Mouse (Mus musculus) heart, embryonic 13.5 days (tissue): ENCODE measurements around the gene Gm17571. TPM values are rescaled to one million over a fixed set of nuclear protein-coding genes. Genes with fewer than 3 reads are reported as not detected.

ENCODE experiments used
- ATAC-seq: fragments of 200-750 bp; cut with Nextera tagmentation; 2 replicates; pipeline ENCODE4 v1.8.0; 2017; ENCODE audit warnings: moderate TSS enrichment; ENCODE audit not compliant: insufficient number of reproducible peaks, low FRiP score, low TSS enrichment; ENCODE audit errors: extremely low read depth
- H3K27ac ChIP-seq: fragments of 300-500 bp; sonication (generic); replicated peaks from 2 replicates; pipeline ENCODE4 v1.5.1; 2015; ENCODE audit warnings: moderate library complexity, mild to moderate bottlenecking, inconsistent platforms
- H3K27me3 ChIP-seq: fragments of 300-500 bp; sonication (generic); replicated peaks from 2 replicates; pipeline ENCODE4 v1.6.1; 2015; ENCODE audit warnings: mild to moderate bottlenecking, inconsistent platforms
- H3K36me3 ChIP-seq: fragments of 300-500 bp; sonication (generic); 2 replicates; pipeline ENCODE4 v1.6.1; 2015; ENCODE audit warnings: mild to moderate bottlenecking, inconsistent platforms
- H3K4me1 ChIP-seq: fragments of 300-500 bp; sonication (generic); 2 replicates; pipeline ENCODE4 v1.6.1; 2015; ENCODE audit warnings: inconsistent platforms
- H3K4me2 ChIP-seq: fragments of 300-500 bp; sonication (generic); 2 replicates; pipeline ENCODE4 v1.6.1; 2015; ENCODE audit warnings: inconsistent platforms, mild to moderate bottlenecking, moderate library complexity
- H3K4me3 ChIP-seq: fragments of 300-500 bp; sonication (generic); 2 replicates; pipeline ENCODE4 v1.5.1; 2015; ENCODE audit warnings: moderate library complexity, mild to moderate bottlenecking, inconsistent platforms
- H3K9ac ChIP-seq: fragments of 300-500 bp; sonication (generic); 2 replicates; pipeline ENCODE4 v1.6.1; 2015; ENCODE audit warnings: inconsistent platforms, mild to moderate bottlenecking, moderate library complexity
- H3K9me3 ChIP-seq: fragments of 300-500 bp; sonication (generic); 2 replicates; pipeline ENCODE4 v1.6.1; 2016; ENCODE audit warnings: inconsistent platforms
- WGBS: fragments of 180-500 bp; shearing (Covaris S2); methylation state at CpG from one replicate; pipeline ENCODE4 v1.1.7; 2015; ENCODE audit warnings: mixed read lengths; 5-methylcytosine and 5-hydroxymethylcytosine counted together
- polyA plus RNA-seq: library from polyadenylated mRNA; unstranded; fragments of >200 nt; fragmentation: Nextera tagmentation; extraction: Ambion mirVana; gene quantifications from 2 replicates; pipeline ENCODE4 v1.2.1, GENCODE M21; 2015

The Gm17571 gene
- polyA plus RNA-seq, 1 experiment from 2014 or later = not detected

DNA sequence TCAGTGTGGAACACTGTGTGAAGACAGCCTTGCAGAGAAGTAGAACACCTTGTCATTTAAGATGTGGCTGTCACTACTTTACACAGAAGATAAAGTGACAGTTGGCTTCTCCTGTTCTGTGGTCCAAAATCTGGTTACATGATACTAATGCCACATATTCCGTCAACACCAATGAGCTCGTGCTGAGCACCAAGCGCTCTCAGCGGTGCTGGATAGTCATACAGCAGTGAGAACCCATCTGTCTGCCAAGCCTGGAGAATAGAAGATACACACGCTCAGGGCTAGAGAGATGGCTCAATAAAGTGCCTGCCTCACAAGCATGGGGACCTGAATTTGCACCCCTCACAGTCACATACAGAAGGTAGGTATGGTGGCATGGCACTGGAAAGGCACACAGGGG, 28.4 kb upstream of the Gm17571 start:
- 82% methylated on average over 5 of the region's 5 CpGs for WGBS
- no peak overlapping the region for H3K27ac ChIP-seq
- no peak overlapping the region for H3K9ac ChIP-seq
- H3K27me3 ChIP-seq = no peaks in the 10 kb centered on the region
- no peak overlapping the region for H3K4me2 ChIP-seq
- no peaks in the 10 kb centered on the region for H3K36me3 ChIP-seq
- no peak for ATAC-seq
- no peaks in the 10 kb centered on the region for H3K9me3 ChIP-seq
- H3K4me3 ChIP-seq = no peak overlapping the region
- H3K4me1 ChIP-seq = peaks cover 28% of the 10 kb centered on the region

DNA sequence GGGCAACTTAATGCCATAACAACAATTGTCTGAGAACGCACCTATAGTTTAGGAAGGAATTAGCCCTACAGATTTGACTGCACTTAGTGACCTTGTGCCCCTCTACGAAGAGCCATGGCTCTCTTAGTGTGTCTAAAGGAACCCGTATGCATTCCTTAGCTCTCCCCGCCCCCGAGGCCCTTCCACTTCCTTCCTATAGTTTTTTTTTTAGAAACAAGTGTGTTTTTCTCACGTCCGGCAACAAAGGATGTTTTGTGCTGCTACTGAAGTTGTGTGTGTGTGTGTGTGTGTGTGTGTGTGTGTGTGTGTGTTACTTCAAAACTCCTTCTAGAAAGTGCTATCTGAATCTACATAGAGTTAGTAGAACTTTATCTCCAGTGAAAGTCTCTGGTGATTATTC, 23.5 kb upstream of the Gm17571 start:
- Histone ChIP-seq H3K27me3 (no peaks in the 10 kb centered on the region), H3K27ac (peak overlapping the region; percentile 73; the same call in 1 of the 2 replicates), H3K9ac (no peak overlapping the region), H3K9me3 (no peaks in the 10 kb centered on the region), H3K4me1 (peaks cover 57% of the 10 kb centered on the region), H3K4me3 (no peak overlapping the region), H3K36me3 (no peaks in the 10 kb centered on the region), H3K4me2 (no peak overlapping the region)
- WGBS = 30% methylated on average over 7 of the region's 7 CpGs
- no peak for ATAC-seq

DNA sequence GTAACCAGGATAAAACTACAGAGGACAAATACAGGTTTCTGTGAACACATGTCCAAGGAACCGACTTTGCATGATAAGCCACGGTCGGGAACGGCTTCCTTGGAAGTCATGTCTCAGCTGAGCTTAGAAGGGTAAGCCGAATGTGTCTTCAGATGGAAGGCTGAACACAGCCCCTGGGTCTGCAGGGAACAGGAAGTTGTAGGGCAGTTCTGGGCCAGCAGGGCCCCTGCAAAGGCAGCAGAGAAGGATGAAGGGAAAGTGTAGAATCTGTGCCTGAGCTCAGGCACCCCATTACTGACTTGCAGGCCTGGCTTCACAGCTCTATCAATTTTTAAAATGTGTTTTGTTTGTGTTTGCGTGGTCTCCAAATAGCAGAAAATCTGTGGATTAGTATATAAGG, 22.2 kb upstream of the Gm17571 start:
- no peak overlapping the region for H3K4me2 ChIP-seq
- ATAC-seq = no peak
- H3K36me3 ChIP-seq = no peaks in the 10 kb centered on the region
- H3K27ac ChIP-seq = peak overlapping the region; percentile 73
- H3K27me3 ChIP-seq = no peaks in the 10 kb centered on the region
- H3K4me1 ChIP-seq = peaks cover 58% of the 10 kb centered on the region
- no peak overlapping the region for H3K4me3 ChIP-seq
- 61% methylated on average over 6 of the region's 6 CpGs for WGBS
- no peak overlapping the region for H3K9ac ChIP-seq
- H3K9me3 ChIP-seq = no peaks in the 10 kb centered on the region

DNA sequence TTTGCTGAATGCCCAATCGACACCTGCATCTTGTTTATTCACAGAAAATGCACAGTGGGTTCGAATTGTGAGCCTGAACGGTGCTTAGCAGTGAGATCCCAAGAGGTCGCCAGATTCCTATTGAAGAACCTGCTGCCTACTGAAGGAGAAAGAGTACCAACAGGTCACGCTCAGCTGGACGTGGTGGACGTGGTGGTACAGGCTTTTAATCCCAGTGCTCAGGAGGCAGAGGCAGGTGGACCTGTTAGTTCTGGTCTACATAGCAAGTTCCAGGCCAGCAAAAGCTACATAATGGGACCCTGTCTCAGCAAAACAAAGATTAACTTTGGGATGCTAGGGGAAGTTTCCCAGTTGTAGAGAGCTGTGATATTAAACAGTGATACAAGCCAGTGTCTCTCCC, 21.2 kb upstream of the Gm17571 start:
- Histone ChIP-seq H3K9me3 (no peaks in the 10 kb centered on the region), H3K4me1 (peaks cover 58% of the 10 kb centered on the region), H3K36me3 (no peaks in the 10 kb centered on the region), H3K4me2 (no peak overlapping the region), H3K9ac (no peak overlapping the region), H3K4me3 (no peak overlapping the region), H3K27me3 (no peaks in the 10 kb centered on the region), H3K27ac (peak overlapping the region; percentile 48; the same call in 1 of the 2 replicates)
- ATAC-seq = no peak
- WGBS = 82% methylated on average over 7 of the region's 7 CpGs

DNA sequence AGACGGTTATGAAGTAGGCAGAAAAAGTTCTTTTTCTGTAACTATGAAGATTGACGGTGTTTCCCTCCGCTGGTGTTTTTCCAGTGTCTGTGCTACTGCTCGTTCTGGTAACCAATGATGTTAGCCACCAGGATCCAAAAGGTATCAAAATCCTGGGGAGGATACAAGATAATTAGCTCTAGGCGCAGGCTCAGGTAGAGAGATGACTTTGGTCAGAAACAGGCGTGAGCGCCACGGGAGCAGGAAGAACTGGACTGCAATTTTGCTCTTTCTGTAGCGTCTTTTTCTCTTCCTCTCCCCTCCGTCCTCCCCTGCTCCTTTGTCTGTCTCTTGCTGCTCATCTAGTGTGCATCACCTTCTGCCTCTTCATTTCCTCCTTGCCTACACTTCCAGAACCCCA, 20.3 kb upstream of the Gm17571 start:
- Histone ChIP-seq H3K27ac (peak overlapping the region; percentile 42; the same call in 1 of the 2 replicates), H3K27me3 (no peaks in the 10 kb centered on the region), H3K9ac (no peak overlapping the region), H3K4me2 (no peak overlapping the region), H3K4me1 (peaks cover 58% of the 10 kb centered on the region), H3K9me3 (no peaks in the 10 kb centered on the region), H3K36me3 (no peaks in the 10 kb centered on the region), H3K4me3 (no peak overlapping the region)
- ATAC-seq = no peak
- 85% methylated on average over 10 of the region's 10 CpGs for WGBS

DNA sequence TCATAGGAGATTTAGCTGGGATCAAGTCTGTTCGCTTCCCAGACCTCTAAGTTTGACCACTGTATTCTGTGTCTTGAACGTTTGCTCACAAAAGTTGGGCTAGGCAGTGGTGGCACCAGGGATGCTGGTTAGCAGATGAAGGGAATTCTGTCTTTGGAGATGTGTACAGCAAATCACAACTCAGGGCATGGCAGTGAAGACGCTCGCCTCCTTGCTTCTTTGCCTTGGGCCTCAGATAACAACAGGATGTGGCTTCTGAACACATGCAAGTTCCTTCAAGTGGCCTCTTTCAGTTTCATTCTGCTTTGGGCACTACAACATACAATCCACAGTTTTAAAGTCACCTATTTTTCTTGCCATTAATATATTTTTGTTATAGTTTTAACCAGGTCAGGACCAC, 19.8 kb upstream of the Gm17571 start:
- no peak overlapping the region for H3K4me3 ChIP-seq
- 64% methylated on average over 4 of the region's 4 CpGs for WGBS
- H3K9me3 ChIP-seq = no peaks in the 10 kb centered on the region
- H3K36me3 ChIP-seq = no peaks in the 10 kb centered on the region
- 0 out of 2 replicates have a peak overlapping the region, but pooled peaks have one; percentile 34 for H3K27ac ChIP-seq
- no peak overlapping the region for H3K9ac ChIP-seq
- no peak overlapping the region for H3K4me2 ChIP-seq
- H3K27me3 ChIP-seq = no peaks in the 10 kb centered on the region
- no peak for ATAC-seq
- H3K4me1 ChIP-seq = peaks cover 58% of the 10 kb centered on the region

DNA sequence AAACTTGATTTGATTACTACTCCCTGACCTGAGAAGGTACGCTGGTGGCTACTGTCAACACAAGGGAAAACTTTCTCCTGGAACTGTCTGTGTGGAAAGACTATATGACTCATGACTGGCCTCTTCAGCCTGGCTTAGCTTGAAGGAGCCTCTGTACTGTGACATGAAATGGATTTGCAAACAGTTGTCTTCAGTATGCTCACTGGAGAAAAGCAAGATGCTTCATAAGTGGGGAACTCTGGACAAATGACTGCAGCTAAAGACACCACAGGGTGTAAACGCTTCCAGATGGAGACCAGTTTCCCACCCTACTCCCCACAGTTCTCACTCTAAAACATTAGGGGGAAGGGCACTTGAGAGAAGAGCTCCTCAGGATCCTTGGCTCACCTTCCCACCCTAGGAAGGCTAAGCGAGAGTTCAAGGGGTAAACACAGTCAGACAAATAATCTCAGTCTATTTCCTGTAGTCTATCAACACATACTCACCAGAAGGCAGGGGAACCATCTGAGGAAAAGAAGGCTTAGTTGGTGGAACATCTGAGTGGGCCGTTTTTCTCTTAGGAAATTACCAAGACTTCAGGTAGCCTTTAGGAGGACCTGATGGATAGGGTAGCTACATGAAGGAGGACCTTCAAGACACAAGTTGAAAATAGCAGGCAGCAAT, 18.9 kb upstream of the Gm17571 start:
- Histone ChIP-seq H3K9me3 (no peaks in the 10 kb centered on the region), H3K4me2 (no peak overlapping the region), H3K36me3 (no peaks in the 10 kb centered on the region), H3K27me3 (no peaks in the 10 kb centered on the region), H3K9ac (no peak overlapping the region), H3K4me3 (no peak overlapping the region), H3K27ac (no peak overlapping the region), H3K4me1 (peaks cover 56% of the 10 kb centered on the region)
- ATAC-seq = no peak
- 58% methylated on average over 4 of the region's 4 CpGs for WGBS

DNA sequence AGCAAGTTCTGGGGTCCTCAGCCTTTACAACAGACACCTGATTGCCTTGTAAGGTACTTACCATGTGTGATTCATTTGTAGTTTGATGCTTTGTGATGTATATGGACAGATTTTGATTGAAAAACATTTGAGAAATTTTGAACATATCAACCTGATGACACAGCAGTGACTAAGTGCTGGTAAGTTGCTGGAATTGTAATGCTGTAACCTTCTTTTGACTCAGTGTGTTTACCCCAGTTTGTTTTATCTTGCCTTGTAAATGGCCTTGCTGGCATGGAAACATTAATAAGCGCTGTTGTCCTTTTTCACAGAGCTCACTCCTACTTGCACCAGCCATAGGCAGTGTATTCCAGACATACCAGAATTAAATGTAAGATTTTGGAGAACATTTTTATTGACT, 14.4 kb upstream of the Gm17571 start:
- no peak overlapping the region for H3K4me2 ChIP-seq
- no peak overlapping the region for H3K9ac ChIP-seq
- peaks cover 32% of the 10 kb centered on the region for H3K4me1 ChIP-seq
- no peak overlapping the region for H3K27ac ChIP-seq
- no peak for ATAC-seq
- H3K4me3 ChIP-seq = no peak overlapping the region
- WGBS = 90% methylated on average over 1 of the region's 1 CpGs
- H3K9me3 ChIP-seq = no peaks in the 10 kb centered on the region
- no peaks in the 10 kb centered on the region for H3K27me3 ChIP-seq
- H3K36me3 ChIP-seq = no peaks in the 10 kb centered on the region

DNA sequence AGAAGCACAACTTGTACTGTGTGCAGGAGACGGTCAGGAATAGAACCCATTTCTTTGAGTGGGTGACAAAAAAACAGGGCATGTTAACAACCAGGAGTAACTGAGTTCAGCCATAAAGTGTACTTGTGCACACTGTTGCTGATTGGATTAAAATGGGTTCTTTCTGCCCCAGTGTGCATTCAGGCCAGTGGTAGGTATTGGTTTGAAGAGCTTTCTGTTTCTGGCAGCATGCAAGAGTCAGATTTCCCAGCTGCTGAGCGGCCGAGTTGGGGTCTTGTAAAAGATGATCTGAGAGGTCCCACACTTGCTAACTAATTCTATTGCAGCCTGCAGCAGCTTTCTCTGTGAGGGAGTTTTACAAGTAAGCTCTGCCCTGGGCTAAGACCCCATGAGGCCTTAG, 13.5 kb upstream of the Gm17571 start:
- Histone ChIP-seq H3K4me3 (no peak overlapping the region), H3K4me1 (peaks cover 28% of the 10 kb centered on the region), H3K9ac (no peak overlapping the region), H3K27me3 (no peaks in the 10 kb centered on the region), H3K9me3 (no peaks in the 10 kb centered on the region), H3K36me3 (no peaks in the 10 kb centered on the region), H3K4me2 (no peak overlapping the region), H3K27ac (no peak overlapping the region)
- 83% methylated on average over 3 of the region's 3 CpGs for WGBS
- ATAC-seq = no peak

DNA sequence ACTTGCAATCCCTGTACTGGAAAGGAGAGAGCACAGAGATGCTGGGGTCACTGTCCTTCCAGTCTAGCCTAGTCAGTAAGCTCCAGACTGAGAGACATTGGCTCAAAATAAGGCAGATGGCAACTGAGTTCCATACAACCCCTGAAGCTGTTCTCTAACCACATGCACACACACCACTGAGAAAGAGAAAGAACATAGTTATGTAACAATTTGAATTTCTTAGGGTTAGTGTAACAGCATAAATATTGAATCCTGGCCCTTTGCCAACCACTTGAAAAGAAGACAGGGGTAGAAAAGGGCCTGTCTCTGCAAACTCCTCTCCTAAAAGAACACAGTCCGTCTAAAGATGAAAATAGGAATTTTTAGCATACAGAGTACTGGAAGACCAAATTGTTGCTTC, 12.8 kb upstream of the Gm17571 start:
- 38% methylated on average over 1 of the region's 1 CpGs for WGBS
- no peak for ATAC-seq
- no peak overlapping the region for H3K9ac ChIP-seq
- no peaks in the 10 kb centered on the region for H3K9me3 ChIP-seq
- peaks cover 28% of the 10 kb centered on the region for H3K4me1 ChIP-seq
- H3K4me3 ChIP-seq = no peak overlapping the region
- no peaks in the 10 kb centered on the region for H3K36me3 ChIP-seq
- H3K4me2 ChIP-seq = no peak overlapping the region
- H3K27ac ChIP-seq = no peak overlapping the region
- H3K27me3 ChIP-seq = no peaks in the 10 kb centered on the region

DNA sequence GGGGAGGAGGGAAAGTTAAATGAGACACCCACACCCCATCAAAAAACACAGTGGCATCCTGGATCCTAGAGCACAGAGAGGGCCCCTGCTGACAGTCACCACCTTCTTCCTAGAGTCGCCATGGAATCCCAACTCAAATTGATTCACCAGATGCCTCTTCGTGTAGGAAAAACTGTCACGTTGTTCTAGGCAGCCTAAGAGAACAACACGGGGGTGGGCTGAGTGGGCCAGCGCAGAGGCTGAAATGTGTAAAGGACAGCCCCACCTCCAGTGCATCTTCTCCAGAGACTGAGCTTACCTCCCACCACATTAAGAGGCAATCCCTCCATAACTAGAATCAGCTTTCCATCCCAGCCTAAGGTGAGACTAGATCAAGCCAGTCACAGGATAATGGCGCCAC, 11.2 kb upstream of the Gm17571 start:
- peaks cover 33% of the 10 kb centered on the region for H3K4me1 ChIP-seq
- no peak overlapping the region for H3K4me3 ChIP-seq
- no peak for ATAC-seq
- no peak overlapping the region for H3K4me2 ChIP-seq
- H3K27ac ChIP-seq = no peak overlapping the region
- no peaks in the 10 kb centered on the region for H3K9me3 ChIP-seq
- H3K9ac ChIP-seq = no peak overlapping the region
- 76% methylated on average over 6 of the region's 6 CpGs for WGBS
- H3K36me3 ChIP-seq = no peaks in the 10 kb centered on the region
- H3K27me3 ChIP-seq = no peaks in the 10 kb centered on the region

DNA sequence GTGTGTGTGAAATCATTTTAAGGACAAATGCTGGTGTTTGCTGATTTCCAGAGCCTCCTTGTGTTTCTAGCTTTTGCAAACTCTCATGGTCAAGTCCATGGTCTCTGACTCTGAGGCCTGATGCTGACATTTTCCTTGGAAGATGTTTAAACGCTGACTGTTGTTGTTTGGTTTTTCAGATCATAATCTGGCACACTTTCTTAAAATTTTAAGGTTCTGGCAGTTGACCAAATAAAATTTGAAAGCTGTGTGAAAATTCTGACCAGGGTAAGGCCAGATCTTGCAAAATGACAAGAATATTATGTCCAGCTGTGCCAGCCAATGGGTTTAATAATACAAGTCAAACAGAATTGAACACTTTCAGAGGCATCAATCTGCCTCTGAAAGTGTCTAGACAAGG, 8.7 kb upstream of the Gm17571 start:
- peak overlapping the region; percentile 38 for H3K4me2 ChIP-seq
- 77% methylated on average over 1 of the region's 1 CpGs for WGBS

More for the DNA sequence above, 8.7 kb upstream of the Gm17571 start:
- Histone ChIP-seq H3K27me3 (no peaks in the 10 kb centered on the region), H3K4me3 (no peak overlapping the region), H3K27ac (peak overlapping the region; percentile 73), H3K9ac (peak overlapping the region; percentile 66; the same call in 1 of the 2 replicates), H3K4me1 (peaks cover 37% of the 10 kb centered on the region), H3K9me3 (no peaks in the 10 kb centered on the region), H3K36me3 (no peaks in the 10 kb centered on the region)
- no peak for ATAC-seq
